Mouse (Mus musculus) embryonic fibroblast, embryonic 13.5 days (primary cell): ENCODE measurements around the gene Vegfa.

Source experiments
- CTCF ChIP-seq: IDR thresholded peaks from 2 replicates; pipeline ENCODE4 v1.5.1; 2011; ENCODE audit warnings: mild to moderate bottlenecking, control low read depth, low read length, moderate library complexity, borderline replicate concordance; ENCODE audit not compliant: insufficient read depth
- POLR2A ChIP-seq: IDR thresholded peaks from 2 replicates; pipeline ENCODE4 v1.6.1; 2011; ENCODE audit warnings: low read depth, mild to moderate bottlenecking, control low read depth, low read length, moderate library complexity

- TF ChIP-seq CTCF, result no peak
- no peak for TF ChIP-seq POLR2A
Observed at GRCm38 (mm10) chr17:46033122-46033521, 953 bp upstream of the Vegfa start.
